Mouse (Mus musculus): ENCODE measurements around the gene Fstl3.
"Not testable (repeated sequence)": the region's sequence is repeated elsewhere in the genome, so short reads cannot be mapped to it uniquely, and the experiment has no call there.

Fstl3 gene
- long read RNA-seq, experiment 1, transcript Fstl3-201 (5 exons, 1,955 nt): major isoform, 18 of 20 reads
- long read RNA-seq, experiment 1, partial matches to known transcripts: 1 of 20 reads
- long read RNA-seq, experiment 1, other reads (novel, unspliced or antisense): 1 of 20 reads
- long read RNA-seq, experiment 2, transcript Fstl3-201 (5 exons, 1,955 nt): major isoform, 35 of 40 reads
- long read RNA-seq, experiment 2, partial matches to known transcripts: 2 of 40 reads
- long read RNA-seq, experiment 2, other reads (novel, unspliced or antisense): 1 of 40 reads

GRCm38 (mm10) chr10:79777103-79777531 is at the start of gene Fstl3:
Gene Fstl3 (plus strand): TSS chr10:79777272.
- intact Hi-C loops (cut with DNase I): no loop called here

- intact Hi-C loops (cut with DNase I): no loop called here
Observed at GRCm38 (mm10) chr10:79728323-79729249, 48.5 kb upstream of the Fstl3 start.

- intact Hi-C loops (cut with DNase I): no loop called here
Observed at GRCm38 (mm10) chr10:79729357-79729965, 47.6 kb upstream of the Fstl3 start.

GRCm38 (mm10) chr10:79732500-79732899 is 44.6 kb upstream of the Fstl3 start:
- intact Hi-C loops (cut with DNase I): no loop called here

- intact Hi-C loops (cut with DNase I): no loop called here
Observed at GRCm38 (mm10) chr10:79733847-79734246, 43.2 kb upstream of the Fstl3 start.

GRCm38 (mm10) chr10:79735361-79735760 is 41.7 kb upstream of the Fstl3 start:
- intact Hi-C loops (cut with DNase I): no loop called here

- intact Hi-C loops (cut with DNase I): no loop called here
Observed at GRCm38 (mm10) chr10:79736706-79737105, 40.4 kb upstream of the Fstl3 start.

- intact Hi-C loops (cut with DNase I): no loop called here
Observed at GRCm38 (mm10) chr10:79738259-79738658, 38.8 kb upstream of the Fstl3 start.

- intact Hi-C loops (cut with DNase I): no loop called here
Observed at GRCm38 (mm10) chr10:79739234-79739633, 37.8 kb upstream of the Fstl3 start.

GRCm38 (mm10) chr10:79740863-79741262 is 36.2 kb upstream of the Fstl3 start:
- intact Hi-C loops (cut with DNase I): no loop called here

GRCm38 (mm10) chr10:79743161-79743560 is 33.9 kb upstream of the Fstl3 start:
- intact Hi-C loops (cut with DNase I): no loop called here

- intact Hi-C loops (cut with DNase I): no loop called here
Observed at GRCm38 (mm10) chr10:79743650-79744365, 33.3 kb upstream of the Fstl3 start.

- intact Hi-C loops (cut with DNase I): no loop called here
Observed at GRCm38 (mm10) chr10:79745411-79745810, 31.7 kb upstream of the Fstl3 start.

GRCm38 (mm10) chr10:79745898-79746773 is 30.9 kb upstream of the Fstl3 start, which contains the start of gene Polrmt:
Gene Polrmt (minus strand): TSS chr10:79746581.
- intact Hi-C loops (cut with DNase I): no loop called here

GRCm38 (mm10) chr10:79746774-79747151 is 30.3 kb upstream of the Fstl3 start:
- intact Hi-C loops (cut with DNase I): no loop called here

GRCm38 (mm10) chr10:79748496-79748895 is 28.6 kb upstream of the Fstl3 start:
- intact Hi-C loops (cut with DNase I): no loop called here

GRCm38 (mm10) chr10:79754856-79755516 is 22.1 kb upstream of the Fstl3 start, which contains the start of gene Fgf22:
Gene Fgf22 (plus strand): TSS chr10:79755076.
- intact Hi-C loops (cut with DNase I): no loop called here

- intact Hi-C loops (cut with DNase I): no loop called here
Observed at GRCm38 (mm10) chr10:79755854-79756253, 21.2 kb upstream of the Fstl3 start.

- intact Hi-C loops (cut with DNase I): no loop called here
Observed at GRCm38 (mm10) chr10:79756660-79757059, 20.4 kb upstream of the Fstl3 start.

- intact Hi-C loops (cut with DNase I): not testable (repeated sequence)
Observed at GRCm38 (mm10) chr10:79759675-79760074, 17.4 kb upstream of the Fstl3 start.
